Mouse (Mus musculus) megakaryocyte, embryonic 14.5 days (primary cell): Measurements from ENCODE around the gene Tnip3.

Experiments
- FLI1 ChIP-seq: IDR thresholded peaks from 2 replicates; pipeline ENCODE4 v1.6.1; 2012; ENCODE audit warnings: low read length, inconsistent platforms, mixed read lengths
- GATA1 ChIP-seq: IDR thresholded peaks from 3 replicates; pipeline ENCODE4 v1.6.1; 2012; ENCODE audit warnings: mixed read lengths, low read length, inconsistent platforms, borderline replicate concordance

- TF ChIP-seq FLI1 (no peak), GATA1 (no peak)
Observed at GRCm38 (mm10) chr6:65513813-65514212, 11.3 kb upstream of the Tnip3 start.
